Mouse (Mus musculus) midbrain, postnatal 0 days (tissue): Measurements from ENCODE around the gene Anapc2. TPM values are rescaled to one million over a fixed set of nuclear protein-coding genes. Genes with fewer than 3 reads are reported as not detected.

Source experiments
- ATAC-seq: fragments of 200-750 bp; cut with Nextera tagmentation; 2 replicates; pipeline ENCODE4 v1.8.0; 2017; ENCODE audit warnings: moderate number of reproducible peaks, mild to moderate bottlenecking, moderate TSS enrichment, moderate library complexity; ENCODE audit not compliant: low FRiP score
- DNase-seq: peaks from one replicate; pipeline ENCODE4 v3.0.0-alpha.2; 2015; ENCODE audit warnings: low spot score
- H3K27ac ChIP-seq: fragments of 300-500 bp; sonication (generic); 2 replicates; pipeline ENCODE4 v1.5.1; 2014; ENCODE audit warnings: low read depth, mild to moderate bottlenecking, low read length, mixed read lengths
- H3K27me3 ChIP-seq: fragments of 300-500 bp; sonication (generic); 2 replicates; pipeline ENCODE4 v1.6.1; 2014; ENCODE audit warnings: low read length, control low read depth, mixed read lengths; ENCODE audit not compliant: insufficient read depth
- H3K36me3 ChIP-seq: fragments of 300-500 bp; sonication (generic); 2 replicates; pipeline ENCODE4 v1.6.1; 2014; ENCODE audit warnings: low read length, control low read depth, mixed read lengths; ENCODE audit not compliant: insufficient read depth
- H3K4me1 ChIP-seq: fragments of 300-500 bp; sonication (generic); 2 replicates; pipeline ENCODE4 v1.6.1; 2014; ENCODE audit warnings: mild to moderate bottlenecking, control low read depth, antibody characterized with exemption, low read length, mixed read lengths; ENCODE audit not compliant: insufficient read depth
- H3K4me2 ChIP-seq: fragments of 300-500 bp; sonication (generic); 2 replicates; pipeline ENCODE4 v1.6.1; 2014; ENCODE audit warnings: low read depth, mild to moderate bottlenecking, low read length, mixed read lengths; ENCODE audit not compliant: poor library complexity, severe bottlenecking
- H3K4me3 ChIP-seq: fragments of 300-500 bp; sonication (generic); 2 replicates; pipeline ENCODE4 v1.5.1; 2014; ENCODE audit warnings: low read depth, mild to moderate bottlenecking, low read length, moderate library complexity
- H3K9ac ChIP-seq: fragments of 300-500 bp; sonication (generic); replicated peaks from 2 replicates; pipeline ENCODE4 v1.6.1; 2014; ENCODE audit warnings: mild to moderate bottlenecking, low read length, moderate library complexity, mixed read lengths; ENCODE audit not compliant: poor library complexity, severe bottlenecking
- H3K9me3 ChIP-seq: fragments of 300-500 bp; sonication (generic); 2 replicates; pipeline ENCODE4 v1.6.1; 2016; ENCODE audit warnings: low read length, control low read depth
- CTCF ChIP-seq: IDR thresholded peaks from 2 replicates; pipeline ENCODE4 v1.5.1; 2016; ENCODE audit warnings: antibody characterized with exemption, mild to moderate bottlenecking
- WGBS: fragments of 180-500 bp; shearing (Covaris S2); extraction: QIAGEN DNeasy Blood & Tissue Kit; methylation state at CpG from one replicate; pipeline ENCODE4 v1.1.7; 2014; 5-methylcytosine and 5-hydroxymethylcytosine counted together
- polyA plus RNA-seq: library from polyadenylated mRNA; unstranded; fragments of >200 nt; fragmentation: Nextera tagmentation; extraction: Ambion mirVana; gene quantifications from 2 replicates; pipeline ENCODE4 v1.2.1, GENCODE M21; 2015
- total RNA-seq: library from RNA; depleted of rRNA; stranded (reverse); fragments of >200 nt; gene quantifications from 2 replicates; pipeline ENCODE4 v1.2.3, GENCODE M21; 2014; rRNA removed

The Anapc2 gene
- total and polyA plus RNA-seq, 2 experiments from 2014 or later, result 35.0 to 103 TPM

- DNase-seq (peak; percentile 69), ATAC-seq (no peak)
- Histone ChIP-seq H3K9ac (no peak overlapping the region), H3K4me2 (no peak overlapping the region), H3K27me3 (no peaks in the 10 kb centered on the region), H3K9me3 (no peaks in the 10 kb centered on the region), H3K36me3 (no peaks in the 10 kb centered on the region), H3K4me1 (peaks cover 4% of the 10 kb centered on the region; the same call in 1 of the 2 replicates), H3K27ac (no peak overlapping the region), H3K4me3 (no peak overlapping the region)
- WGBS, result 31% methylated on average over 7 of the region's 7 CpGs
- peak; percentile 75 for TF ChIP-seq CTCF
Observed at GRCm38 (mm10) chr2:25328440-25328839, 56.2 kb downstream of the Anapc2 start.

- WGBS, result 58% methylated on average over 9 of the region's 9 CpGs
- H3K27me3 ChIP-seq, result no peaks in the 10 kb centered on the region
- ATAC-seq, result no peak
- no peak for DNase-seq
- peak; percentile 27; the same call in 1 of the 2 replicates for TF ChIP-seq CTCF
- peak overlapping the region; percentile 87 for H3K4me2 ChIP-seq
- no peak overlapping the region for H3K27ac ChIP-seq
- H3K4me1 ChIP-seq, result peaks cover 7% of the 10 kb centered on the region; the same call in 1 of the 2 replicates
- H3K9ac ChIP-seq, result no peak overlapping the region
- no peaks in the 10 kb centered on the region for H3K9me3 ChIP-seq
- H3K4me3 ChIP-seq, result peak overlapping the region; percentile 90
- H3K36me3 ChIP-seq, result peaks cover 19% of the 10 kb centered on the region
Observed at GRCm38 (mm10) chr2:25331470-25331869, 59.2 kb downstream of the Anapc2 start.

- H3K9me3 ChIP-seq, result no peaks in the 10 kb centered on the region
- peak within 1 kb of the TSS; percentile 84 for H3K9ac ChIP-seq
- peaks cover 28% of the 10 kb centered on the region for H3K36me3 ChIP-seq
- DNase-seq (peak; percentile 100), ATAC-seq (peak; percentile 97)
- peak; percentile 65 for TF ChIP-seq CTCF
- H3K4me1 ChIP-seq, result peaks cover 7% of the 10 kb centered on the region; the same call in 1 of the 2 replicates
- peak within 1 kb of the TSS; percentile 87 for H3K27ac ChIP-seq
- under 1% methylated on average over 75 of the region's 78 CpGs for WGBS
- peak within 1 kb of the TSS; percentile 90 for H3K4me3 ChIP-seq
- H3K4me2 ChIP-seq, result peak within 1 kb of the TSS; percentile 87
- no peaks in the 10 kb centered on the region for H3K27me3 ChIP-seq
Observed at GRCm38 (mm10) chr2:25332286-25333160, 60.2 kb downstream of the Anapc2 start, which contains the start of gene Man1b1. Gene Man1b1, plus strand, starts transcription at chr2:25332338.

GRCm38 (mm10) chr2:25333569-25333968, 61.3 kb downstream of the Anapc2 start:
- ATAC-seq (no peak), DNase-seq (no peak)
- H3K4me1 ChIP-seq, result peaks cover 7% of the 10 kb centered on the region; the same call in 1 of the 2 replicates
- H3K36me3 ChIP-seq, result peaks cover 38% of the 10 kb centered on the region
- peak overlapping the region; percentile 87 for H3K4me2 ChIP-seq
- 91% methylated on average over 2 of the region's 2 CpGs for WGBS
- no peak for TF ChIP-seq CTCF
- no peaks in the 10 kb centered on the region for H3K9me3 ChIP-seq
- peak overlapping the region; percentile 90 for H3K4me3 ChIP-seq
- H3K27ac ChIP-seq, result no peak overlapping the region
- peak overlapping the region; percentile 84 for H3K9ac ChIP-seq
- H3K27me3 ChIP-seq, result no peaks in the 10 kb centered on the region

Other genes starting within 250 kb of the Anapc2 start
Only the 30 nearest of the 34 such genes appear.
- not detected in 2 replicates for gene Entpd8, start 192.2 kb upstream of the Anapc2 start, total RNA-seq
- gene Entpd8, start 192.2 kb upstream of the Anapc2 start, polyA plus RNA-seq, result not detected in 2 replicates
- gene Noxa1, start 177.3 kb upstream of the Anapc2 start, total RNA-seq, result not detected in 2 replicates
- gene Noxa1, start 177.3 kb upstream of the Anapc2 start, polyA plus RNA-seq, result not detected in 2 replicates
- gene Nrarp, start 91.7 kb upstream of the Anapc2 start, total RNA-seq, result 49.2 and 49.9 TPM in 2 replicates
- gene Nrarp, start 91.7 kb upstream of the Anapc2 start, polyA plus RNA-seq, result 16.1 and 16.5 TPM in 2 replicates
- 1.7 and 3.5 TPM in 2 replicates for gene Tor4a, start 75.6 kb upstream of the Anapc2 start, total RNA-seq
- 0.98 and 1.3 TPM in 2 replicates for gene Tor4a, start 75.6 kb upstream of the Anapc2 start, polyA plus RNA-seq
- gene Nelfb, start 61.0 kb upstream of the Anapc2 start, total RNA-seq, result 87.0 and 101 TPM in 2 replicates
- gene Nelfb, start 61.0 kb upstream of the Anapc2 start, polyA plus RNA-seq, result 90.4 TPM in 2 replicates
- 0.38 TPM in 1 of 2 replicates, not detected in the other for gene Stpg3, start 57.8 kb upstream of the Anapc2 start, total RNA-seq
- gene Stpg3, start 57.8 kb upstream of the Anapc2 start, polyA plus RNA-seq, result not detected in 2 replicates
- not detected in 2 replicates for gene Fam166a, start 53.7 kb upstream of the Anapc2 start, total RNA-seq
- 1.5 TPM in 1 of 2 replicates, not detected in the other for gene Fam166a, start 53.7 kb upstream of the Anapc2 start, polyA plus RNA-seq
- 547 and 625 TPM in 2 replicates for gene Tubb4b, start 47.8 kb upstream of the Anapc2 start, total RNA-seq
- 461 and 501 TPM in 2 replicates for gene Tubb4b, start 47.8 kb upstream of the Anapc2 start, polyA plus RNA-seq
- not detected in 2 replicates for gene Slc34a3, start 38.1 kb upstream of the Anapc2 start, total RNA-seq
- not detected in 2 replicates for gene Slc34a3, start 38.1 kb upstream of the Anapc2 start, polyA plus RNA-seq
- gene Rnf224, start 35.7 kb upstream of the Anapc2 start, total RNA-seq, result 0.33 TPM in 1 of 2 replicates, not detected in the other
- gene Rnf224, start 35.7 kb upstream of the Anapc2 start, polyA plus RNA-seq, result not detected in 2 replicates
- 130 and 157 TPM in 2 replicates for gene Rnf208, start 30.2 kb upstream of the Anapc2 start, total RNA-seq
- 240 and 253 TPM in 2 replicates for gene Rnf208, start 30.2 kb upstream of the Anapc2 start, polyA plus RNA-seq
- gene Cysrt1, start 30.0 kb upstream of the Anapc2 start, total RNA-seq, result 1.2 TPM in 1 of 2 replicates, not detected in the other
- 0.19 TPM in 1 of 2 replicates, not detected in the other for gene Cysrt1, start 30.0 kb upstream of the Anapc2 start, polyA plus RNA-seq
- gene AL732309.1, start 25.6 kb upstream of the Anapc2 start, total RNA-seq, result 7.3 and 12.3 TPM in 2 replicates
- gene AL732309.1, start 25.6 kb upstream of the Anapc2 start, polyA plus RNA-seq, result 2.4 and 3.0 TPM in 2 replicates
- 34.4 and 47.8 TPM in 2 replicates for gene Tmem203, start 17.0 kb upstream of the Anapc2 start, total RNA-seq
- gene Tmem203, start 17.0 kb upstream of the Anapc2 start, polyA plus RNA-seq, result 20.0 and 22.7 TPM in 2 replicates
- 23.7 and 45.5 TPM in 2 replicates for gene Tprn, start 9.9 kb upstream of the Anapc2 start, total RNA-seq
- 17.8 and 18.1 TPM in 2 replicates for gene Tprn, start 9.9 kb upstream of the Anapc2 start, polyA plus RNA-seq
- 71.7 and 83.9 TPM in 2 replicates for gene Ssna1, start within 50 bp of the Anapc2 start, total RNA-seq
- gene Ssna1, start within 50 bp of the Anapc2 start, polyA plus RNA-seq, result 158 and 172 TPM in 2 replicates
- not detected in 2 replicates for gene Tmem210, start 15.7 kb downstream of the Anapc2 start, total RNA-seq
- gene Tmem210, start 15.7 kb downstream of the Anapc2 start, polyA plus RNA-seq, result not detected in 2 replicates
- gene Lrrc26, start 17.4 kb downstream of the Anapc2 start, total RNA-seq, result not detected in 2 replicates
- 0.23 and 0.26 TPM in 2 replicates for gene Lrrc26, start 17.4 kb downstream of the Anapc2 start, polyA plus RNA-seq
- 120 and 146 TPM in 2 replicates for gene Grin1, start 46.7 kb downstream of the Anapc2 start, total RNA-seq
- 71.5 and 72.3 TPM in 2 replicates for gene Grin1, start 46.7 kb downstream of the Anapc2 start, polyA plus RNA-seq
- 58.9 and 60.0 TPM in 2 replicates for gene Man1b1, start 59.9 kb downstream of the Anapc2 start, total RNA-seq
- 42.2 and 53.1 TPM in 2 replicates for gene Man1b1, start 59.9 kb downstream of the Anapc2 start, polyA plus RNA-seq
- gene Dpp7, start 83.9 kb downstream of the Anapc2 start, total RNA-seq, result 14.9 and 20.3 TPM in 2 replicates
- 22.7 and 26.2 TPM in 2 replicates for gene Dpp7, start 83.9 kb downstream of the Anapc2 start, polyA plus RNA-seq
- gene Uap1l1, start 93.2 kb downstream of the Anapc2 start, total RNA-seq, result 7.9 and 9.9 TPM in 2 replicates
- 11.7 and 14.1 TPM in 2 replicates for gene Uap1l1, start 93.2 kb downstream of the Anapc2 start, polyA plus RNA-seq
- gene Sapcd2, start 99.8 kb downstream of the Anapc2 start, total RNA-seq, result 18.9 and 21.6 TPM in 2 replicates
- 12.7 and 13.4 TPM in 2 replicates for gene Sapcd2, start 99.8 kb downstream of the Anapc2 start, polyA plus RNA-seq
- 4.2 and 4.4 TPM in 2 replicates for gene Entpd2, start 123.4 kb downstream of the Anapc2 start, total RNA-seq
- 10.4 and 10.6 TPM in 2 replicates for gene Entpd2, start 123.4 kb downstream of the Anapc2 start, polyA plus RNA-seq
- gene Npdc1, start 126.9 kb downstream of the Anapc2 start, total RNA-seq, result 199 and 234 TPM in 2 replicates
- 470 and 481 TPM in 2 replicates for gene Npdc1, start 126.9 kb downstream of the Anapc2 start, polyA plus RNA-seq
- 0.42 and 1.6 TPM in 2 replicates for gene Fut7, start 150.8 kb downstream of the Anapc2 start, total RNA-seq
- gene Fut7, start 150.8 kb downstream of the Anapc2 start, polyA plus RNA-seq, result 0.22 and 0.23 TPM in 2 replicates
- gene Abca2, start 156.2 kb downstream of the Anapc2 start, total RNA-seq, result 79.8 and 84.3 TPM in 2 replicates
- 13.5 and 14.5 TPM in 2 replicates for gene Abca2, start 156.2 kb downstream of the Anapc2 start, polyA plus RNA-seq
- 0.61 and 0.66 TPM in 2 replicates for gene Clic3, start 184.4 kb downstream of the Anapc2 start, total RNA-seq
- 2.0 and 2.4 TPM in 2 replicates for gene Clic3, start 184.4 kb downstream of the Anapc2 start, polyA plus RNA-seq
- 163 and 195 TPM in 2 replicates for gene Paxx, start 188.6 kb downstream of the Anapc2 start, total RNA-seq
- gene Paxx, start 188.6 kb downstream of the Anapc2 start, polyA plus RNA-seq, result 151 and 165 TPM in 2 replicates
- 2,128 and 2,726 TPM in 2 replicates for gene Ptgds, start 197.6 kb downstream of the Anapc2 start, total RNA-seq
- gene Ptgds, start 197.6 kb downstream of the Anapc2 start, polyA plus RNA-seq, result 2,827 and 3,075 TPM in 2 replicates